Mouse (Mus musculus) MEL-GATA-1-ER (cell line): ENCODE measurements around the gene Arid4a.

Experiments used
- DNase-seq: peaks from one replicate; pipeline ENCODE4 v3.0.0-alpha.2; 2012; ENCODE audit warnings: low read depth; ENCODE audit errors: extremely low read depth

The Arid4a gene

GRCm38 (mm10) chr12:71141189-71141588 lies 125.4 kb downstream of the Arid4a start:
- DNase-seq = peak; percentile 6

DNA sequence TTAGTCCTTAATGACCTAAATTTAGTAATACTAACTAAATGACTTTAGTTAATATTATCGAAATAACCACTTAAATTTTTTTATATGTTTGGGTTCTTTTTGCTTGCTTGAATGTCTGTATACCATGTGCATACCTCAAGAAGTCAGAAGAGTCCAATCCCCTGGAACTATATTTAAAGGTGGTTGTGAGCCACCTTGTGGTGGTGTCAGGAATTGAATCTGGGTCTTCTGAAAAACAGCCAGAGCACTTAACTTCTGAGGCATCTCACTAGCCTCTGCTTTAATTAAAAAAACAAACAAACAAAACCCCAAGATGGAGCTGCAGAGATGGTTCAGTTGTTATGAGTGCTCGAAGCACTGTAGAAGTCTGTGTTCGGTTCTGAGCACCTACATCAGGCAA lies 131.9 kb downstream of the Arid4a start:
- peak; percentile 21 for DNase-seq
